Mouse (Mus musculus) forebrain, postnatal 0 days (tissue): ENCODE results near the gene Ptprm. TPM values are rescaled to one million over a fixed set of nuclear protein-coding genes. Genes with fewer than 3 reads are reported as not detected.

ENCODE experiments used
- ATAC-seq: fragments of 200-750 bp; cut with Nextera tagmentation; 2 replicates; pipeline ENCODE4 v1.8.0; 2017; ENCODE audit warnings: mild to moderate bottlenecking, moderate library complexity
- DNase-seq: peaks from one replicate; pipeline ENCODE4 v3.0.0-alpha.2; 2015
- H3K27ac ChIP-seq: fragments of 300-500 bp; sonication (generic); 2 replicates; pipeline ENCODE4 v1.5.1; 2014; ENCODE audit warnings: low read depth, mild to moderate bottlenecking, antibody characterized with exemption, low read length, moderate library complexity, mixed read lengths
- H3K27me3 ChIP-seq: fragments of 300-500 bp; sonication (generic); 2 replicates; pipeline ENCODE4 v1.6.1; 2014; ENCODE audit warnings: mild to moderate bottlenecking, low read length, mixed read lengths; ENCODE audit not compliant: insufficient read depth
- H3K36me3 ChIP-seq: fragments of 300-500 bp; sonication (generic); 2 replicates; pipeline ENCODE4 v1.6.1; 2014; ENCODE audit warnings: mild to moderate bottlenecking, moderate library complexity; ENCODE audit not compliant: insufficient read depth
- H3K4me1 ChIP-seq: fragments of 300-500 bp; sonication (generic); 2 replicates; pipeline ENCODE4 v1.6.1; 2014; ENCODE audit warnings: antibody characterized with exemption; ENCODE audit not compliant: insufficient read depth
- H3K4me2 ChIP-seq: fragments of 300-500 bp; sonication (generic); 2 replicates; pipeline ENCODE4 v1.6.1; 2014; ENCODE audit warnings: low read depth, mild to moderate bottlenecking, moderate library complexity
- H3K4me3 ChIP-seq: fragments of 300-500 bp; sonication (generic); 2 replicates; pipeline ENCODE4 v1.5.1; 2014; ENCODE audit warnings: low read depth, low read length, mixed read lengths
- H3K9ac ChIP-seq: fragments of 300-500 bp; sonication (generic); 2 replicates; pipeline ENCODE4 v1.6.1; 2014; ENCODE audit warnings: mild to moderate bottlenecking
- H3K9me3 ChIP-seq: fragments of 300-500 bp; sonication (generic); 2 replicates; pipeline ENCODE4 v1.6.1; 2016; ENCODE audit warnings: low read length
- CTCF ChIP-seq: sonication (generic); IDR thresholded peaks from 2 replicates; pipeline ENCODE4 v1.5.1; 2016; ENCODE audit warnings: antibody characterized with exemption, control low read depth, low read depth
- WGBS: fragments of 180-500 bp; shearing (Covaris S2); extraction: QIAGEN DNeasy Blood & Tissue Kit; methylation state at CpG from one replicate; pipeline ENCODE4 v1.1.7; 2014; 5-methylcytosine and 5-hydroxymethylcytosine counted together
- polyA plus RNA-seq: library from polyadenylated mRNA; unstranded; fragments of >200 nt; fragmentation: Nextera tagmentation; extraction: Ambion mirVana; gene quantifications from 2 replicates; pipeline ENCODE4 v1.2.1, GENCODE M21; 2015
- total RNA-seq: library from RNA; depleted of rRNA; stranded (reverse); fragments of >200 nt; gene quantifications from 2 replicates; pipeline ENCODE4 v1.2.3, GENCODE M21; 2014

The Ptprm gene
- total and polyA plus RNA-seq, 2 experiments from 2014 or later: 12.9 to 33.2 TPM

DNA sequence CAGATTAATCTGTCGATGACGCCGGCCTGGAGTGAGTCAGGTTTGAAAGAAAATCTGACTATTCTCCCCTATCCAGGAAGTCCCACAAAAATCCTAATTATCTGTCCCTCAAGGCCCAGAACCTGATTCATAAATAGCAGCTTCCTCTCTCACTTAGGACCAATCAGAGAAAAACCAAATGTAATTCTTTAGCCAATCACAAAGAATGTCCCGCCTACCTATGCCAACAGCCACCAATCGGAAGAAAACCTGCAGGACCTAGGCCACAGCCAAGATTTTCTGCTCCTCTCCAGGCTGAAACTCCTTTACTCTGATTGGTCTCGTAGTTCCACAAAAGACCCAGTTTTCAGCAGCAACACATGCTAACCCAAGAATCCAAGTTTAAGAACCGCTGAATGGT, 13.6 kb upstream of the Ptprm start:
- no peaks in the 10 kb centered on the region for H3K9me3 ChIP-seq
- no peaks in the 10 kb centered on the region for H3K27me3 ChIP-seq
- DNase-seq (no peak), ATAC-seq (no peak)
- TF ChIP-seq CTCF: no peak
- no peaks in the 10 kb centered on the region for H3K36me3 ChIP-seq
- 91% methylated on average over 7 of the region's 7 CpGs for WGBS
- no peak overlapping the region for H3K4me3 ChIP-seq
- H3K27ac ChIP-seq: no peak overlapping the region
- H3K4me2 ChIP-seq: no peak overlapping the region
- no peaks in the 10 kb centered on the region for H3K4me1 ChIP-seq
- no peak overlapping the region for H3K9ac ChIP-seq

DNA sequence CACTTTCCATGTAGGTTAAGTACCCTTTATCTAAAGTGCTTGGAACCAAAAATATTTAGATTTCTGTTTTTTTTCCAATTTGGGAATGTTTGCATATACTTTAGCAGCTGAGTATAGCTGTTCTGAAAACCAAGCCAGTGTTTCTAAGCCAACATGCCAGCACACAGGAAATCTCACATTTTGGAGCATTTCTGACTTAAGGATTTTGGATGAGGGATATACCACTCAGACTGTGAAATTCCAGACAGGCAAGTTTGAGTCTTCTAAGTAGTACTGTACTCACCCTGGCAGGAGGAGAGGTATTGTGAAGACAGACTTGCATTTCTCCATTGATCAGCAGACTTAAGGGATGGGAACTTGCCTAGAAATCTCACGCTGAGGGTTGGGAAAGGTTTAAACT, 10.2 kb upstream of the Ptprm start:
- Histone ChIP-seq H3K27ac (no peak overlapping the region), H3K4me1 (no peaks in the 10 kb centered on the region), H3K9me3 (no peaks in the 10 kb centered on the region), H3K9ac (no peak overlapping the region), H3K4me2 (no peak overlapping the region), H3K36me3 (no peaks in the 10 kb centered on the region), H3K4me3 (no peak overlapping the region), H3K27me3 (no peaks in the 10 kb centered on the region)
- no peak for TF ChIP-seq CTCF
- no peak for ATAC-seq
- WGBS: 70% methylated on average over 1 of the region's 1 CpGs
- no peak for DNase-seq

DNA sequence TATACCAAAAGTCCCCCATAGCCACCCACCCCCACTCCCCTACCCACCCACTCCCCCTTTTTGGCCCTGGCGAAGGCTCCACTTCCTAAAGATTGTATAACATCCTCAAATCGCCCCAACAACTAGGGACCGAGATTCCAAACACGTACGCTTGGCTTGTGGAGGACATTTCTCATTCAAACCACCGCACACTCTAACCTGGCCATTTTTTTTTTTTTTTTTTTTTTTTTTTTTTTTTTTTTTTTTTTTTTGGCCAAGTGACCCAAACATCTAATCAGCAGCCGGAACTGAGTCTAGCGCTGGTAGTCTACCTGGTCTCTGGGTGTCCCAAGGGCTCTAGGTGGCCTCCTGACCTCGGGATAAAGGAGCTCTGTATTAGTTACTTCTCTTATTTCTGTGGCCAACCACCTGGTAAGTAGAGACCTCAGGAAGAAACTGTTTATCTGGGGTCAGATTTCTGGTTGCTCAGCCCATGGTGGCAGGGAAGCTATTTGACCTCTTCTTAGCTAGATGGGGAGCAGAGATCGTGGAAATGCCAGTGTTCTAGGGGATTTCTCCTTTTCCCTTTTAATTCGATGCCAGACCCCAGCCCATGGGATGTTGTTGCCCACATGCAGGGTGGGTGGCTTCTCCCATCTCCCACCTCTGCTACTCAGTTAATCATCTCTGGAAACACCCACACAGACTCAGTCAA, 9.3 kb upstream of the Ptprm start:
- no peak for DNase-seq
- ATAC-seq: no peak
- no peaks in the 10 kb centered on the region for H3K27me3 ChIP-seq
- no peak for TF ChIP-seq CTCF
- 90% methylated on average over 11 of the region's 11 CpGs for WGBS
- H3K36me3 ChIP-seq: no peaks in the 10 kb centered on the region
- no peak overlapping the region for H3K9ac ChIP-seq
- no peak overlapping the region for H3K4me2 ChIP-seq
- no peak overlapping the region for H3K27ac ChIP-seq
- H3K4me3 ChIP-seq: no peak overlapping the region
- H3K9me3 ChIP-seq: no peaks in the 10 kb centered on the region
- H3K4me1 ChIP-seq: no peaks in the 10 kb centered on the region

DNA sequence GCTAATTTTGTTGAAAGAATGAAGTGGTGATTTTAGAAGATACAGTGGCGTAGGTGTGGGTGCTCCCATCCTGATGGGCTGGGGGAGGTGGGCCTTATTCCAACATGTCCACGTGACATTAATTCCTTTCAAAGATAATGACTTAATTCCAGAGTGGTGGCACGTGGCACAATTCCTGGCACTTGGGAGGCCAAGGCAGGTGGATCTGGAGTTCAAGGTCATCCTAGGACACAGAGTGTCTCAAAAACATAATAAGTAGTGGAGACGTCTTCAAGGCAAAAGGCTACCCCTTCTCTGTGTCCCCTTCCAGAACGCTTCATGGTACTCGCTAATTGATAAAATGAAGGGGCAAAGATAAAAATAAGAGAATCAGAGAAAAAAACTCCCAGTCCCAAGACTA, 7.9 kb upstream of the Ptprm start:
- Histone ChIP-seq H3K4me2 (no peak overlapping the region), H3K4me1 (no peaks in the 10 kb centered on the region), H3K9me3 (no peaks in the 10 kb centered on the region), H3K27me3 (no peaks in the 10 kb centered on the region), H3K27ac (no peak overlapping the region), H3K9ac (no peak overlapping the region), H3K4me3 (no peak overlapping the region), H3K36me3 (no peaks in the 10 kb centered on the region)
- DNase-seq: no peak
- ATAC-seq: no peak
- WGBS: 85% methylated on average over 6 of the region's 6 CpGs
- no peak for TF ChIP-seq CTCF

DNA sequence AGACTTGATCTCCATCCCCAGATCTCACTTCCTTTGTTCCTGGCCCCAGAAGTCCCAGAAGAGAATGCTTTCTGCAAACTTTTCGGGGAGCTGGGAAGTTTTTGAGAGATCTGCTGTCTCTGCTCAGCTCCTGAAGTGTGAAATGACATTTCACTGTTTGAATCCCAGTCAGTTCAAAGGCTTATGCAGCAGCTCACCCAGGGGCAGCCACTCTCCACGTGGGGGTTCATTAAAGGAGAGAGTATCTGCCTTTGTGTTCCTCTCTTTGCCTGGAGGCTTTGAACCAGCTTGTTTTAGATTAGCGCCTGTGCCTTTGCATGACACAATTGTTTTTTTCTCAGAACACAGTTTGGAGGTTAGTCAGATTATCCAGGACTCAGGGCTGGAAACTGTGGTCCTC, 6.3 kb upstream of the Ptprm start:
- Histone ChIP-seq H3K27ac (no peak overlapping the region), H3K9ac (no peak overlapping the region), H3K27me3 (peaks cover 6% of the 10 kb centered on the region; the same call in 1 of the 2 replicates), H3K4me2 (no peak overlapping the region), H3K36me3 (no peaks in the 10 kb centered on the region), H3K9me3 (no peaks in the 10 kb centered on the region), H3K4me1 (no peaks in the 10 kb centered on the region), H3K4me3 (no peak overlapping the region)
- no peak for TF ChIP-seq CTCF
- WGBS: 6% methylated on average over 3 of the region's 3 CpGs
- ATAC-seq (no peak), DNase-seq (no peak)

DNA sequence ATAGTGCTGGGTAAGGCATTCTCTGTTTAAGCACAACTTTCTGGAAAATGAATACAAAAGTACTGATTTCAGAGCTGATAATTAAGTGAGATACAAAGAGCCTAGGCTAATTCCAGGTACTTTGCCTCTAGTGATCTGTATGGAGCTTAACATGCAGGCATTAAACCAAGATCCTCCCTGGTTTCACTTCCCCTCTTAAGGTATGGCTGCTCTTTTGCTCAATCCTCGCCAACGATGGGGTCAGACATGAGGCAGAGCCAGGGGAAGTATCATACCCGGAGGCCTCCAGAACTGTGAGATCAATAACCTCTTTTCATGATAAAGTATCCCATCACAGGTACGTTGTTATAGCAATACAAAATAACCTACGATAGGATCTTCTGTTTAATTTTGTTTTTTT, 5.3 kb upstream of the Ptprm start:
- ATAC-seq (no peak), DNase-seq (no peak)
- no peak overlapping the region for H3K4me3 ChIP-seq
- no peak overlapping the region for H3K4me2 ChIP-seq
- TF ChIP-seq CTCF: no peak
- no peak overlapping the region for H3K9ac ChIP-seq
- no peaks in the 10 kb centered on the region for H3K36me3 ChIP-seq
- 94% methylated on average over 5 of the region's 5 CpGs for WGBS
- peaks cover 6% of the 10 kb centered on the region; the same call in 1 of the 2 replicates for H3K27me3 ChIP-seq
- no peaks in the 10 kb centered on the region for H3K9me3 ChIP-seq
- no peak overlapping the region for H3K27ac ChIP-seq
- H3K4me1 ChIP-seq: no peaks in the 10 kb centered on the region

DNA sequence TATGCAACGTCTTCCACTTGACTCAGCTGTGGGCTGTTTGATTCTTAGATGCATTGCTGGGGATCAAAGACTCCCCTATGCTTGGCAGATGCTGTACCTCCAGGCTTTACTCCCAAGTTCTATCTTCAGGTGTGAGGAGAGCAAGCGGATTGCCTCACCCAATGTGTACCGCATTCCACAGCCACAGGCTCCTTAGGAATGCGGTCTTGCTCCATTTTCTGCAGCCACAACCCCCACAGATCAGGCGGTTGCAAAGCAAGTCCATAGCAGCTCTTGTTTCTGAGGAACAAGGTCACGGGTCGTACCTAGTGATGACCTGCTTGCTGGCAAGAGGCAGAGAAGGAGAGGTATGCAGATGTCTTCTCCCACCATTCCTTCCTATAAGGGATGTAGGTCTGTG, 4.3 kb upstream of the Ptprm start:
- Histone ChIP-seq H3K27ac (no peak overlapping the region), H3K36me3 (no peaks in the 10 kb centered on the region), H3K9ac (no peak overlapping the region), H3K27me3 (peaks cover 6% of the 10 kb centered on the region; the same call in 1 of the 2 replicates), H3K4me3 (no peak overlapping the region), H3K9me3 (no peaks in the 10 kb centered on the region), H3K4me2 (no peak overlapping the region), H3K4me1 (peaks cover 4% of the 10 kb centered on the region; the same call in 1 of the 2 replicates)
- 93% methylated on average over 7 of the region's 7 CpGs for WGBS
- TF ChIP-seq CTCF: no peak
- ATAC-seq (no peak), DNase-seq (no peak)
